Mouse (Mus musculus): ENCODE data around the gene Hacd1. TPM values are rescaled to one million over a fixed set of nuclear protein-coding genes. Genes with fewer than 3 reads are reported as not detected.

Gene Hacd1
- polyA plus RNA-seq, 1 experiment from 2014 or later: 120 TPM

DNA sequence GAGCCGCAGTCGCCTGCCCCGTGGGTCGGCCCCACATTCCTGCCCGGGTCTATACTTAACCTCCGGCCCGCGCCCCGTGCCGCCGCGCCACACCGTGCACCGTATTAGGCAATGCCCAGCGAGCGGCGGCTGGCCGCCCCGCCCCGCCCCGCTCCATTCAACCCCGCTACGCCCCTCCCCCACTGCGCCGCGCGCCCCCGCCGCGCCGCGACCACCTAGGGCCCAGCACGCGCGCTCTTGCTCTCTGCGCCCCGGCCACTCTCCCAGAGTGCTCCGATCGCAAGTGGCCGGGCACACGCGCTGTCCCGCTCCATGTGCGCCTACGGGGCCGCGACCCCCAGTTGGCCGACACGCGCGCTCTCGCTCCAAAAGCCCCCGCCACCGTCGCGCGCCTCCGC lies 768 bp downstream of the Hacd1 start:
- Histone ChIP-seq H3K27ac (peak overlapping the region; percentile 88), H3K27me3 (replicated peaks) (no peaks in the 10 kb centered on the region), H3K9me3 (no peaks in the 10 kb centered on the region), H3K4me2 (replicated peaks) (peak overlapping the region; percentile 83), H3K4me3 (replicated peaks) (peak overlapping the region; percentile 83), H3K4me1 (replicated peaks) (no peaks in the 10 kb centered on the region), H3K9ac (peak overlapping the region; percentile 71), H3K36me3 (no peaks in the 10 kb centered on the region)
- WGBS: 0% methylated on average over 50 of the region's 58 CpGs
- peak; percentile 91 for ATAC-seq

DNA sequence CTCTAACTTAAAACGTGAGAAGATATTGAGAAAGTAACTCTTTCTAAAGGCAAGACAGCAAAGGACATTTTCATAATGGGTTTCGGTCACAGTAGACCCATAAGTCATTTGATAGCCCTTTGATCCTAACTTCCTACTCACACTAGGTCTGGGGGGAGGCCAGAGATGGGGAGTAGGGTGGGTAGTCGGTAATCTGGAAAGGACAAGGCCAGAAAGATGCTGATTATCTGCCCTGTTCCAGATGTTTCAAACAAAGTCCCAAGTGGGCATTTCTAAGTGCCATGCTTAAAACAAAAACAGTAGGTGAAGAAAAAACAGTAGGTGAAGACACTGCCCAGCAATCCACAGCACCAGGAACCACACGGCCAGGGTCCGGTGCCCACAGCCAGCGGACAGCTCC lies 1.2 kb downstream of the Hacd1 start:
- H3K27ac ChIP-seq: peak overlapping the region; percentile 88
- H3K27me3 ChIP-seq (replicated peaks): no peaks in the 10 kb centered on the region
- H3K9ac ChIP-seq: peak overlapping the region; percentile 71
- 4% methylated on average over 6 of the region's 6 CpGs for whole genome bisulfite sequencing
- peak; percentile 7 for ATAC-seq
- no peaks in the 10 kb centered on the region for H3K9me3 ChIP-seq
- H3K4me1 ChIP-seq (replicated peaks): no peaks in the 10 kb centered on the region
- no peaks in the 10 kb centered on the region for H3K36me3 ChIP-seq
- H3K4me2 ChIP-seq (replicated peaks): peak overlapping the region; percentile 83
- H3K4me3 ChIP-seq (replicated peaks): peak overlapping the region; percentile 83

DNA sequence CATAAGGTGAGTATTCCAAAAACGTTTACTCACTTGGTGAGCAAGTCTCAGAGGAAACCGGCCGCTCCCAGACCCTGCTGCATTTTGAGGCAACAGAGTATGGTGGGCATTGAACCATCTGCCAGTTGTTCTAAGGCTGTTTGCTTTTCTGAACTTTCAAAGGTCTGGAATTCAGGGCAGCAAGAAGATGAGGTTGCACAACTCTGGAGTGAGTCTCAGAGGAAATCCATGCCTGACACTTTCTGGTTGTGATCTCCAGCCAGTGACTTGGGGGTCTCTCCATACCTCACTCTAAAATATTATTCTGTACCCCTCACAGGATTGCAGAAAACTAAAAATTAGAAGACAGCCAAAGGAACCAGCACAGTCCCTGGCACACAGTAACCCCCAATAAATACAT lies 1.8 kb downstream of the Hacd1 start:
- Histone ChIP-seq H3K27me3 (replicated peaks) (no peaks in the 10 kb centered on the region), H3K4me3 (replicated peaks) (no peak overlapping the region), H3K4me1 (replicated peaks) (no peaks in the 10 kb centered on the region), H3K9me3 (no peaks in the 10 kb centered on the region), H3K9ac (no peak overlapping the region), H3K36me3 (no peaks in the 10 kb centered on the region), H3K4me2 (replicated peaks) (no peak overlapping the region; the same call in 1 of the 2 replicates), H3K27ac (no peak overlapping the region)
- no peak for ATAC-seq
- 64% methylated on average over 3 of the region's 3 CpGs for WGBS

DNA sequence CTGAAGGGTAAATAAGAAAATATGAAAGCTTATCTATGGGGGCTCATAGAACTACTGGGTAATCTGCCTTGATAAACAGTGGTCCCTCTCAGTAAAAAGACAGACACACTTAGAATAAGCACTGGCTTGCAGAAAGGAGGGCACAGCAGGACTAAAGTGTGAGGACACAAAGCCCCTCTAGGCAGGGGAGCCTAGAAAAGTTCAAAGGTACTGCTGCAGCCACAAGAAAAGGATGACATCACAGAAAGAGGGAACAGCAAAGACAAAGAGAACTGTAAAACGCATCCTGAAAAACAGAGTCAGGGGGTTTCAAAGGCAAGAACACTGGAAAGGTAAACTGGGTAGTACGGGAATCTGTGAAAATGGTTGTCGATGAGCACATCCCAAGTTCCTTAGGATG lies 2.3 kb downstream of the Hacd1 start:
- WGBS: 80% methylated on average over 3 of the region's 3 CpGs
- no peak overlapping the region for H3K4me2 ChIP-seq (replicated peaks)
- H3K9ac ChIP-seq: no peak overlapping the region
- no peak overlapping the region for H3K27ac ChIP-seq
- H3K9me3 ChIP-seq: no peaks in the 10 kb centered on the region
- no peaks in the 10 kb centered on the region for H3K27me3 ChIP-seq (replicated peaks)
- no peak for ATAC-seq
- H3K4me3 ChIP-seq (replicated peaks): no peak overlapping the region
- no peaks in the 10 kb centered on the region for H3K36me3 ChIP-seq
- no peaks in the 10 kb centered on the region for H3K4me1 ChIP-seq (replicated peaks)

DNA sequence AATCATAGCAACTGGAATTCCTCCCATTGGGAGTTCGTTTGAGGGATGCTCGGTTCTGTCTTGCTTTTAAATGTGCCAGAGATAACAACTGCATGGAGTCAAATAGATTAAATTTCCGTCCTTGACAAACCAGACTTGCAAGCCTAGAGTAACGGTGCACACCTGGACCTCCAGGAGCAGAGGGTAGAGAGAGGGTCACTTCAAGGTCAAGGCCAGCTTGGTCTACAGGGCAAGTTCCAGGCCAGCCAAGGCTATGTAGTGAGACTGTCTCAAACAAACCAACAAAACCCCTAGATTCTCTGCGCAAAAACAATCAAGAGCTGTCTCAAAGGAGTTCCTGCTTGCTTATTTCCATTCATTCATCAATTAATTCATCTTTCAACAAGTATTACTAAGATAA lies 7.1 kb downstream of the Hacd1 start:
- Histone ChIP-seq H3K4me1 (replicated peaks) (no peaks in the 10 kb centered on the region), H3K9ac (no peak overlapping the region), H3K4me2 (replicated peaks) (no peak overlapping the region), H3K4me3 (replicated peaks) (no peak overlapping the region), H3K9me3 (no peaks in the 10 kb centered on the region), H3K36me3 (no peaks in the 10 kb centered on the region), H3K27me3 (replicated peaks) (no peaks in the 10 kb centered on the region), H3K27ac (no peak overlapping the region)
- 0 out of 2 replicates have a peak, but pooled peaks have one; percentile 56 for ATAC-seq
- WGBS: 61% methylated on average over 5 of the region's 5 CpGs

DNA sequence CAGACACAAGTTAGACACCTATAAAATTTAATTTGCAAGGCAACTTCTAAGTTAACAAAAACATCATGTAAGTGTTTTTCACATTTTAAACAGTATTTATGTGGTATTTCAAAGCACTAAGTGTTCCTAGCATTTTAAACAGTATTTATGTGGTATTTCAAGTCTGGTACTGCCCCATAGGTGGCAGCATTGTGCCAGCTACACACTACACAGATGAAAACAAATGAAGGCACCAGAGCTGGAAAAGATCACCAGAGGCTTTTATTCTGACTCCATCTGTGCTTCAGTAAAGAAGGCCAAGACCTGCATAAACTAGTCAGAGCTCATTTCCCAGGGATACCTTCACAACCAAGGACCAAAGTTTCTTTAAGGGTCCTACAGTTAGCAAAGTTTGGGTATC lies 7.6 kb downstream of the Hacd1 start:
- Histone ChIP-seq H3K9me3 (no peaks in the 10 kb centered on the region), H3K36me3 (no peaks in the 10 kb centered on the region), H3K27me3 (replicated peaks) (no peaks in the 10 kb centered on the region), H3K9ac (no peak overlapping the region), H3K4me3 (replicated peaks) (no peak overlapping the region), H3K27ac (no peak overlapping the region), H3K4me2 (replicated peaks) (no peak overlapping the region), H3K4me1 (replicated peaks) (no peaks in the 10 kb centered on the region)
- ATAC-seq: peak; percentile 78

DNA sequence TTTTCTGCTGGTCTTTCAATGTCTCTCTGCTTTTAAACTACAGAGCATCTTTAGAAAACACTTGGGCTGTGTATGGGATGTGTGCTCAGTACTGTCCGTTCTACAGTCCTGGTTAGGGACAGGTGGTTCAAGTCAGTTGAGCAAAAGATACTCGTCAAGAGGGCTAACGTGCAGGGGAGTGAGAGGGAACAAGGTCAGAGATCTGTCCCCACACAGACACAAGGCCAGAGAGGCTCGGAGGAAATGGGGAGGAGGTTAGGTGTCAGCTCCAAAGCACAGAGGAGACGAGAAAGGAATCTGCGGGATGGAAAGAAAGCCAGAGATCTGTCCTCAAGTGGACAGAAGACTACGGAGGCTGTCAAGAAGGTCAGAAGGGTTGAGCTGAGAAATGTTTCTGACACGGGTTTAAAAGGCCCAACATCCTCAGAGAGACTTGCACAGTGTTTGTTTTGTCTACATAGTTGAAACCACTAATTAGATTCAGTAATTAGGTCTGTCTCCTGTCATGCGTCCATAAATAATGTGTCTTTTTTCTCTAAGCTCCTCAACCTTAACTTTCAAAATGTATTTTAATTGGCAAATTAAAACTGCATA lies 12.3 kb downstream of the Hacd1 start:
- Histone ChIP-seq H3K27me3 (replicated peaks) (no peaks in the 10 kb centered on the region), H3K27ac (no peak overlapping the region), H3K4me3 (replicated peaks) (no peak overlapping the region), H3K9ac (no peak overlapping the region), H3K4me2 (replicated peaks) (no peak overlapping the region), H3K9me3 (no peaks in the 10 kb centered on the region), H3K4me1 (replicated peaks) (no peaks in the 10 kb centered on the region), H3K36me3 (0 out of 2 replicates have a peak, but pooled peaks cover 3% of the 10 kb centered on the region)
- no peak for ATAC-seq
- 50% methylated on average over 9 of the region's 9 CpGs for WGBS

DNA sequence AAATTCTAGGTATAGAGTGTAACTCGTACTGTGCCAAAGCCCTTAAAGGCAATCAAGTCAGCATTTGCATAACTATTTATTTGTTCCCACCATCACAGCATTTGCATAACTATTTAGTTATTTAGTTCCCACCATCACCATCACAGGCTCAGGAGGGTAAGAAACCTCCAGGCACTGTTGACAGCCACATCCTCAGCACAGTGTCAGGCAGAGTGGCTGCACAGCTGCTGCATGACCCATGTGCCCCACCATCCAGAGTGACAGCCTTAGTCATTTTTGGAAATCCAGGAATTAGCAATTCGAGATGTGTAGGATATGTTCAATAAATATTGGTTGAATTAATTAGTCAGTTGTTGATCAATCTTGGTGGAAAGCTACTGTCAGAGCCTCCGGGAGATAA lies 12.9 kb downstream of the Hacd1 start:
- Histone ChIP-seq H3K4me1 (replicated peaks) (no peaks in the 10 kb centered on the region), H3K9ac (no peak overlapping the region), H3K36me3 (0 out of 2 replicates have a peak, but pooled peaks cover 3% of the 10 kb centered on the region), H3K27me3 (replicated peaks) (no peaks in the 10 kb centered on the region), H3K4me2 (replicated peaks) (no peak overlapping the region), H3K4me3 (replicated peaks) (no peak overlapping the region), H3K9me3 (no peaks in the 10 kb centered on the region), H3K27ac (no peak overlapping the region)
- ATAC-seq: no peak
- WGBS: 76% methylated on average over 3 of the region's 3 CpGs

DNA sequence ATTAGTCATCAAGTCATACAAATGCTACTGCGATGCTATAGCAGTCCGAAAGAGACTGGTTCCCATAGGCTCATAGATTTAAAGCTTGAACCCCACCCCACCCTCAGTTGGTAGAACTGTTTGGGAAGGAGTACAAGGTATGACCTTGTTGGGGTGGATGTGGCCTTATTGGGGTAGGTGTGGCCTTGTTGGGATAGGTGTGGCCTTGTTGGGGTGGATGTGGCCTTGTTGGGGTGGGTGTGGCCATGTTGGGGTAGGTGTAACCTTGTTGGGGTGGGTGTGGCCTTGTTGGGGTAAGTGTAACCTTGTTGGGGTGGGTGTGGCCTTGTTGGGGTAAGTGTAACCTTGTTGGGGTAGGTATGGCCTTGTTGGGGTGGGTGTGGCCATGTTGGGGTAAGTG lies 14.7 kb downstream of the Hacd1 start:
- Histone ChIP-seq H3K4me1 (replicated peaks) (no peaks in the 10 kb centered on the region), H3K27ac (no peak overlapping the region), H3K9me3 (no peaks in the 10 kb centered on the region), H3K36me3 (0 out of 2 replicates have a peak, but pooled peaks cover 3% of the 10 kb centered on the region), H3K4me3 (replicated peaks) (no peak overlapping the region), H3K4me2 (replicated peaks) (no peak overlapping the region), H3K27me3 (replicated peaks) (no peaks in the 10 kb centered on the region), H3K9ac (no peak overlapping the region)
- no peak for ATAC-seq
- WGBS: 95% methylated on average over 2 of the region's 2 CpGs

DNA sequence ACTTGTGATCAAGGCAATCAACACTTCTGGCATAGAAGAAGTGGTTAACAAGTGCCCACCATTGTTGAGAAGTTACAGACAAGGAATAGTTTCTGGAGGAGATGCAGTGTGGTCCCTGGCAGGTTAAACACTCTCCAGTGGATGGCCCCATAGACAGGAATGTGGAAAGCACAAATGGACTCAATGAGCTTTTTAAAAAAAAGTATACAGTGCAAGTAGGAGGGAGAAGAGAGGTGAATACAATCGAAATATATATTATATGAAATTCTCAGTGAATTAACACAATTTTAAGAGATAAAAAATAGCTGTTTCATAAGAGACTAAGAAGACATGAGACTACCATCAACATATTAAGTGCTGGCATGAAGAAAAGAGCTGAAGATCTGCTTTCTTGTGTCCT lies 36.7 kb downstream of the Hacd1 start:
- Histone ChIP-seq H3K9me3 (no peaks in the 10 kb centered on the region), H3K27ac (no peak overlapping the region), H3K4me1 (replicated peaks) (no peaks in the 10 kb centered on the region), H3K36me3 (no peaks in the 10 kb centered on the region), H3K9ac (no peak overlapping the region), H3K27me3 (replicated peaks) (no peaks in the 10 kb centered on the region), H3K4me3 (replicated peaks) (no peak overlapping the region), H3K4me2 (replicated peaks) (no peak overlapping the region)
- WGBS: 93% methylated on average over 1 of the region's 1 CpGs
- ATAC-seq: no peak

DNA sequence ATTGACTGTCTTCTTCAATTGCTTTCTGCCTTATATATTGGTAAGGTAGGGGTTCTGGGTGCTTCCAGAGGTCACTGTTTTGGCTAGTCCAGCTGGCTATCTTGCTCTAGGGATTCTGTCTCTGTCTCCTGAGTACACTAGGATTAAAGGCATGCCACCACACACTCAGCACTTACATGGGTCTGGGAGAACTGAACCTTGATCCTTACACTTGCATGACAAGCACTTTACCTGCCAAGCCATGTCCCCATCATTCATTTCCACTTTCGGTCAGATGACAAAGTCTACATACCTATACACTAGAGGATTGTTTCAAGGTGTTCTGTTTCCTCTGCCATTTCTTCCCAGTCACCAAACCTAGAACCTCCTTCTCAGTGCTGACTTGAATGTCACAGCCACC lies 50.8 kb downstream of the Hacd1 start:
- WGBS: 82% methylated on average over 1 of the region's 1 CpGs
- H3K9me3 ChIP-seq: no peaks in the 10 kb centered on the region
- no peak for ATAC-seq
- H3K4me2 ChIP-seq (replicated peaks): no peak overlapping the region
- no peak overlapping the region for H3K27ac ChIP-seq
- no peak overlapping the region for H3K4me3 ChIP-seq (replicated peaks)
- no peaks in the 10 kb centered on the region for H3K36me3 ChIP-seq
- no peaks in the 10 kb centered on the region for H3K27me3 ChIP-seq (replicated peaks)
- no peaks in the 10 kb centered on the region for H3K4me1 ChIP-seq (replicated peaks)
- no peak overlapping the region for H3K9ac ChIP-seq

DNA sequence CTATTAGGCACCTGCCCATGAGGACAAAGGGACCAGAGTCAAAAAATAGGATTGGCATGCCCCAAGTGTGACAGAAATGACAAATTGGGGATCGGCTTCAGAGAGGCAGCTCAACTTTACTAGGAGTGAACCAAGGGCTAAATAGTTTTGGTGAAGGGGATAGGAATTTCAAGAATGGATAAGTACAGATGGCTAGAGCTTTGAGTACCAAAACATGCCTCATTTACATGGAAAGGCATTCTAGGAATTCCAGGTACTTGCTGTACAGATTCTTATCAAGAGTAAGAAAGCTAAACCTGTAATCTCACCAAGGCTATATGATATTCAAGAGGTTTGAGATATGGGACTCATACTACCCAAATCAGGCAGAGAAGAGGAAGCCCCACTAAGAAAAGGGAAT lies 95.8 kb downstream of the Hacd1 start:
- WGBS: 81% methylated on average over 1 of the region's 1 CpGs
- Histone ChIP-seq H3K9ac (no peak overlapping the region), H3K4me2 (replicated peaks) (no peak overlapping the region), H3K36me3 (no peaks in the 10 kb centered on the region), H3K4me3 (replicated peaks) (no peak overlapping the region), H3K27ac (no peak overlapping the region), H3K27me3 (replicated peaks) (no peaks in the 10 kb centered on the region), H3K4me1 (replicated peaks) (no peaks in the 10 kb centered on the region), H3K9me3 (no peaks in the 10 kb centered on the region)
- ATAC-seq: no peak

DNA sequence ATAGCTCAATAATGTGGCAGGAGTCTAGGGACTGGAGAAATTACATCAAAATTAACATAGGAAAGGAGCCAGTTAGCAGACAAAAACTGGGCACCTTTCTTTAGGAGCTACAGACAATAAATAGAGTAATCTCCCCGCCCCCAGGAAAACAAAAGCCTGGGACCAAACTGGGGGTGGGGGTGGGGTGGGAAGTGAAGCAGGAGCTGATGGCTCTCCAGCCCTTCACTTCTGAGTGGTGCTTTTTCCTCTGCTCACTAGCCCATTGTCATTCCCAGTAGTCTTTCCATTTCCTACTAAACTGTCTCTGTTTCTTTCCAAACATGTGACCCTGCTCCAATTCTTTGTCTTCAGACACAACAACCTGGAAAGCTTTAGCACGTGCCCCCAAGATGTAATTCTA lies 99.5 kb downstream of the Hacd1 start:
- WGBS: 46% methylated on average over 2 of the region's 2 CpGs
- no peak for ATAC-seq

More for the DNA sequence above, 99.5 kb downstream of the Hacd1 start:
- no peaks in the 10 kb centered on the region for H3K27me3 ChIP-seq (replicated peaks)
- H3K36me3 ChIP-seq: no peaks in the 10 kb centered on the region
- no peaks in the 10 kb centered on the region for H3K4me1 ChIP-seq (replicated peaks)
- H3K9ac ChIP-seq: no peak overlapping the region
- no peak overlapping the region for H3K4me3 ChIP-seq (replicated peaks)
- no peak overlapping the region for H3K4me2 ChIP-seq (replicated peaks)
- no peaks in the 10 kb centered on the region for H3K9me3 ChIP-seq
- no peak overlapping the region for H3K27ac ChIP-seq

Measured in intestine, embryonic 15.5 days (tissue).